Mouse (Mus musculus): ENCODE measurements around the gene Ccnl1. TPM values are rescaled to one million over a fixed set of nuclear protein-coding genes. Genes with fewer than 3 reads are reported as not detected.

Ccnl1 gene
- total and polyA plus RNA-seq, 3 experiments: 20.1 to 56.5 TPM; not detected in 1

DNA sequence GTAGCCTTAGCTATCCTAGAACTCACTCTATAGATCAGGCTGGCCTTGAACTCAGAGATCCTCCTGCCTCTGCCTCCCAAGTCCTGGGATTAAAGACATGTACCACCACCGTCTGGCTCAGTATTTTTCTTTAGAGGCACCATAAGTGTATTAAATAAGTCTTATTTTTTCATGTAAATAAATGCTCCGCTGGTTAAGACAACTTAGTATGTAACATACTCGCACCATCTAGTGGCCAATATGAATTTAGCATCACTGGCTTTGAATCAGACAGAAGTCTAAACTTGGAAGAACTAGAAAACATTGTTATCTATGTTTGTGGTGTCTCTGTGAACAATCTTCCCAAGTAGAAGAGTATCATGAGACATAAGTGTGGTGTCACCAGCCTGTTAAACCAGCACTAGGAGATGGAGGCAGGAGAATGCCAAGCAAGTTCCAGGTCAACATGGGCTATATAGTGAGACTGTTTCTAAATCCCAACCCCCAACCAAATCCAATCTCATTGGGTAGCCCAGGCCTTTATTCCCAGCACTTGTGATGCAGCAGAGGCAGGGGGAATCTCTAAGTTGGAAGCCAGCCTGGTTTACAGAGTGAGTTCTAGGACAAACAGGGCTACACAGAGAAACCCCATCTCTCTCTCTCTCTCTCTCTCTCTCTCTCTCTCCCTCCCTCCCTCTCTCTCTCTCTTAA is 33.1 kb upstream of the Ccnl1 start:
- Histone ChIP-seq H3K27me3 (ENCODE audit: control insufficient read depth in 1 of 2, insufficient read depth in 2 of 2, low read length in 2 of 2) (no peaks in the 10 kb centered on the region), H3K9ac (ENCODE audit: control insufficient read depth, low read depth, low read length, poor library complexity, severe bottlenecking) (no peak overlapping the region; the same call in 1 of the 2 replicates), H3K4me3 (ENCODE audit: control insufficient read depth in 1 of 2, insufficient read depth in 1 of 2, low read depth in 2 of 2, low read length in 2 of 2) (0 out of 4 replicates have a peak overlapping the region, but pooled peaks have one; percentile 16 to 25), H3K9me3 (replicated peaks; ENCODE audit: insufficient read depth, low read length) (no peaks in the 10 kb centered on the region), H3K36me3 (ENCODE audit: control insufficient read depth in 1 of 2, insufficient read depth in 2 of 2, low read length in 2 of 2) (peaks cover 0 to 4% of the 10 kb centered on the region in 2 experiments; a peak in 2 of 4 replicates), H3K4me1 (ENCODE audit: control insufficient read depth in 1 of 2, insufficient read depth in 2 of 2, low read length in 2 of 2) (peaks cover 0 to 11% of the 10 kb centered on the region in 2 experiments; a peak in 3 of 4 replicates), H3K27ac (ENCODE audit: control insufficient read depth, low read depth, low read length) (no peak overlapping the region), H3K79me2 (ENCODE audit: control insufficient read depth, insufficient read depth, low read length, poor library complexity) (no peaks in the 10 kb centered on the region)
- no peak for TF ChIP-seq UBTF (IDR thresholded peaks at IDR 0.05; ENCODE audit: borderline replicate concordance, insufficient read depth, low read depth, low read length)
- TF ChIP-seq TCF12 (IDR thresholded peaks at IDR 0.05; ENCODE audit: low read depth, low read length): no peak
- TF ChIP-seq CTCF (IDR thresholded peaks at IDR 0.05 in 2 of 3, conservative IDR thresholded peaks at IDR 0.05 in 1 of 3; ENCODE audit: control insufficient read depth in 1 of 3, insufficient read depth in 1 of 3, low read depth in 2 of 3, low read length in 3 of 3, poor library complexity in 1 of 3, severe bottlenecking in 1 of 3): peak in 2 of 3 experiments; percentile 73 to 86; a peak in 4 of 6 replicates
- peak; percentile 81 for TF ChIP-seq SMC3 (IDR thresholded peaks at IDR 0.05; ENCODE audit: low read depth, low read length)
- TF ChIP-seq SIN3A (IDR thresholded peaks at IDR 0.05; ENCODE audit: low read length): peak; percentile 30
- TF ChIP-seq RAD21 (IDR thresholded peaks at IDR 0.05; ENCODE audit: low read depth, low read length): peak; percentile 93
- TF ChIP-seq MEF2A (IDR thresholded peaks at IDR 0.05; ENCODE audit: extremely low read depth, insufficient replicate concordance, low read depth, low read length, poor library complexity, severe bottlenecking): no peak
- TF ChIP-seq ZNF384 (IDR thresholded peaks at IDR 0.05; ENCODE audit: low read depth, low read length): no peak
- TF ChIP-seq TBP (IDR thresholded peaks at IDR 0.05; ENCODE audit: low read depth, low read length): no peak
- 0 out of 2 replicates have a peak, but pooled peaks have one; percentile 10 for TF ChIP-seq BHLHE40 (IDR thresholded peaks at IDR 0.05; ENCODE audit: borderline replicate concordance, low read depth, low read length)
- TF ChIP-seq CHD1 (IDR thresholded peaks at IDR 0.05; ENCODE audit: low read depth, low read length): no peak
- TF ChIP-seq MAFK (IDR thresholded peaks at IDR 0.05; ENCODE audit: borderline replicate concordance, low read depth, low read length): no peak
- peak; percentile 37; the same call in 1 of the 2 replicates for TF ChIP-seq GATA1 (IDR thresholded peaks at IDR 0.05; ENCODE audit: low read depth, low read length)
- TF ChIP-seq USF2 (IDR thresholded peaks at IDR 0.05; ENCODE audit: borderline replicate concordance in 1 of 2, insufficient read depth in 1 of 2, low read depth in 1 of 2, low read length in 2 of 2): no peak
- peak; percentile 82 for TF ChIP-seq ZC3H11A (IDR thresholded peaks at IDR 0.05; ENCODE audit: low read depth, low read length)
- 0 out of 2 replicates have a peak, but pooled peaks have one; percentile 21 for TF ChIP-seq MYC (IDR thresholded peaks at IDR 0.05; ENCODE audit: low read depth, low read length)
- DNase-seq (ENCODE audit: low read depth, low spot score): peak; percentile 78

DNA sequence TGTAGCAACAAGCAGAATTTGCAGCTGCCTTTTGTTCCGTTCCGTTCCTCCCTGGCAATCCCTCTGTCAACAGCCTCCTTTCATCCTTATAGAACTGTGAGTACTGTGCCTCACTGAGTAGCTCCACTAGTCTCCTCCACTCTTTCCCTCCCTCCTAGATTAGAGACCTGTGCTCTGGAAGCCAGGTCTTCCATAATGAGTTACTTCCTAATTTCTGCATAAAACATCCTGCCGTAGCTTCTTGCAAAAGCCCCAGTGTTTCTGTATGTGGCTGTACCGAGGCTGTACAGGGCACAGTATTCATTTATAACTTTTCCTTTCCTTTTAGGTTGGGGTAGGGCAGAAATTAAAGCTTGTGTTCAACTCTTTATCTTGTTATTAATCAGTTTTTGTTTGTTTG is 32.5 kb upstream of the Ccnl1 start:
- H3K9me3 ChIP-seq (replicated peaks; ENCODE audit: insufficient read depth, low read length): no peaks in the 10 kb centered on the region
- 0 out of 4 replicates have a peak overlapping the region, but pooled peaks of 1 of the 2 experiments have one; percentile 25 for H3K4me3 ChIP-seq (ENCODE audit: control insufficient read depth in 1 of 2, insufficient read depth in 1 of 2, low read depth in 2 of 2, low read length in 2 of 2)
- TF ChIP-seq BHLHE40 (IDR thresholded peaks at IDR 0.05; ENCODE audit: borderline replicate concordance, low read depth, low read length) (no peak), USF2 (IDR thresholded peaks at IDR 0.05; ENCODE audit: borderline replicate concordance in 1 of 2, insufficient read depth in 1 of 2, low read depth in 1 of 2, low read length in 2 of 2) (no peak), RCOR1 (IDR thresholded peaks at IDR 0.05; ENCODE audit: low read depth, low read length) (no peak), ETS1 (IDR thresholded peaks at IDR 0.05; ENCODE audit: low read depth, low read length) (no peak), E2F4 (IDR thresholded peaks at IDR 0.05; ENCODE audit: borderline replicate concordance, low read depth, low read length) (no peak), NRF1 (IDR thresholded peaks at IDR 0.05; ENCODE audit: insufficient read depth, low read depth, low read length, poor library complexity, severe bottlenecking) (no peak), KAT2A (conservative IDR thresholded peaks at IDR 0.05; ENCODE audit: low read depth, low read length) (no peak), TBP (IDR thresholded peaks at IDR 0.05; ENCODE audit: low read depth, low read length) (no peak)
- H3K4me1 ChIP-seq (ENCODE audit: control insufficient read depth in 1 of 2, insufficient read depth in 2 of 2, low read length in 2 of 2): peaks cover 0 to 11% of the 10 kb centered on the region in 2 experiments; a peak in 3 of 4 replicates
- peak overlapping the region; percentile 18; the same call in 1 of the 2 replicates for H3K9ac ChIP-seq (ENCODE audit: control insufficient read depth, low read depth, low read length, poor library complexity, severe bottlenecking)
- no peaks in the 10 kb centered on the region for H3K79me2 ChIP-seq (ENCODE audit: control insufficient read depth, insufficient read depth, low read length, poor library complexity)
- H3K27ac ChIP-seq (ENCODE audit: control insufficient read depth, low read depth, low read length): no peak overlapping the region
- H3K36me3 ChIP-seq (ENCODE audit: control insufficient read depth in 1 of 2, insufficient read depth in 2 of 2, low read length in 2 of 2): peaks cover 0 to 4% of the 10 kb centered on the region in 2 experiments; a peak in 2 of 4 replicates
- peak; percentile 19 for DNase-seq (ENCODE audit: low read depth, low spot score)
- no peaks in the 10 kb centered on the region for H3K27me3 ChIP-seq (ENCODE audit: control insufficient read depth in 1 of 2, insufficient read depth in 2 of 2, low read length in 2 of 2)
